Mouse (Mus musculus): ENCODE data around the gene Igfbp7. TPM values are rescaled to one million over a fixed set of nuclear protein-coding genes. Genes with fewer than 3 reads are reported as not detected.

The Igfbp7 gene
- polyA plus RNA-seq, 1 experiment from 2014 or later: 437 TPM

DNA sequence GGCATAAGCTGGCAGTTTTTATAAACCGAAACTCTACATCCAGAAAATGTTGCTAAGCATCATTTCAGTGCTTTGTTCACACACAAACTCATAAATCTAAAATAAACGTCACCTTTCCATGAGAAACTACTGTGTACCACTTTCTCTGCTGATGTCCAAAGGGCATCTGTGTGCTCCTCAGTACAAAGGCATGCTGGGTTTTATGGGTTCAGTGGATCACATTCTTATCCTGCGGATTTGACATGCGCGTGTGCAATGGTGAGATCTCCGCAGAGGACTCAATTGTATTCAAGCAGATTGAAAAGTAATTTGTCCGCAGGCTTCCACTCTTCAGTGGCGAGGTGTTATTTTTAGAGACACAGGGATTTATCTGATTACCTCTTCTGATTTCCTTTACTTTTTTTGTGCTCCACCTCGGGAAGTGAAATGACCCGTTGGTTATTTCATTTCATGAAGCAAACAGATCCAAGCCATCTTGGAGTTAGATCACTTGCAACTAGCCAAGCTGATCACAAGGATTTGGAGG lies 14.7 kb downstream of the Igfbp7 start:
- Histone ChIP-seq H3K27ac (replicated peaks) (no peak overlapping the region), H3K9me3 (ENCODE audit: control insufficient read depth, low read length) (no peaks in the 10 kb centered on the region), H3K36me3 (ENCODE audit: control insufficient read depth, insufficient read depth, low read length) (no peaks in the 10 kb centered on the region; the same call in 1 of the 2 replicates), H3K4me1 (replicated peaks; ENCODE audit: control insufficient read depth, insufficient read depth) (no peaks in the 10 kb centered on the region), H3K4me3 (ENCODE audit: low read depth, low read length) (no peak overlapping the region), H3K27me3 (ENCODE audit: control insufficient read depth, insufficient read depth, low read length) (no peaks in the 10 kb centered on the region), H3K4me2 (replicated peaks; ENCODE audit: low read depth) (no peak overlapping the region), H3K9ac (ENCODE audit: low read length) (no peak overlapping the region)
- DNase-seq (ENCODE audit: low spot score) (no peak), ATAC-seq (ENCODE audit: low FRiP score, low TSS enrichment) (no peak)
- WGBS: 87% methylated on average over 10 of the region's 10 CpGs
- TF ChIP-seq CTCF (IDR thresholded peaks at IDR 0.05; ENCODE audit: low read depth): no peak
- no peak for TF ChIP-seq EP300 (optimal IDR thresholded peaks at IDR 0.05)

DNA sequence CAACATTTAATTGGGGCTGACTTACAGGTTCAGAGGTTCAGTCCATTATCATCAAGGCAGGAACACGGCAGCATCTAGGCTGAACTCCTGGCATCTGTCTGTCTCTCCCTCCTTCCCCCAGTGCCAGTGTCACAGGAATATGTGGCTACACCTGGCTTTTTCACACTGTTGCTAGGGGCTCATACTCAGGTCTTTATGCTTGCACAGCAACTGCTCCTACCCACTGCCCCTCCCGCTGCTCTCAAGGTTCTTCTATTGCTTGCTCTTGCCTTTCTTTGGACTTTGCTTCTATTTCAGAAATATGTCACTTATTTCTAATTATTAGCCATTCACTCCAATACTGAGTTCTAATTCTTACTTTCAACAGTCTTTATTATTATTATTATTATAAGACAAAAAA lies 17.6 kb downstream of the Igfbp7 start:
- H3K4me3 ChIP-seq (ENCODE audit: low read depth, low read length): no peak overlapping the region
- ATAC-seq (ENCODE audit: low FRiP score, low TSS enrichment) (no peak), DNase-seq (ENCODE audit: low spot score) (no peak)
- WGBS: 88% methylated on average over 2 of the region's 2 CpGs
- H3K4me2 ChIP-seq (replicated peaks; ENCODE audit: low read depth): no peak overlapping the region
- H3K36me3 ChIP-seq (ENCODE audit: control insufficient read depth, insufficient read depth, low read length): no peaks in the 10 kb centered on the region; the same call in 1 of the 2 replicates
- no peaks in the 10 kb centered on the region for H3K27me3 ChIP-seq (ENCODE audit: control insufficient read depth, insufficient read depth, low read length)
- H3K27ac ChIP-seq (replicated peaks): no peak overlapping the region
- no peak for TF ChIP-seq EP300 (optimal IDR thresholded peaks at IDR 0.05)
- TF ChIP-seq CTCF (IDR thresholded peaks at IDR 0.05; ENCODE audit: low read depth): no peak
- no peaks in the 10 kb centered on the region for H3K9me3 ChIP-seq (ENCODE audit: control insufficient read depth, low read length)
- peaks cover 4% of the 10 kb centered on the region; the same call in 1 of the 2 replicates for H3K4me1 ChIP-seq (replicated peaks; ENCODE audit: control insufficient read depth, insufficient read depth)
- no peak overlapping the region for H3K9ac ChIP-seq (ENCODE audit: low read length)

DNA sequence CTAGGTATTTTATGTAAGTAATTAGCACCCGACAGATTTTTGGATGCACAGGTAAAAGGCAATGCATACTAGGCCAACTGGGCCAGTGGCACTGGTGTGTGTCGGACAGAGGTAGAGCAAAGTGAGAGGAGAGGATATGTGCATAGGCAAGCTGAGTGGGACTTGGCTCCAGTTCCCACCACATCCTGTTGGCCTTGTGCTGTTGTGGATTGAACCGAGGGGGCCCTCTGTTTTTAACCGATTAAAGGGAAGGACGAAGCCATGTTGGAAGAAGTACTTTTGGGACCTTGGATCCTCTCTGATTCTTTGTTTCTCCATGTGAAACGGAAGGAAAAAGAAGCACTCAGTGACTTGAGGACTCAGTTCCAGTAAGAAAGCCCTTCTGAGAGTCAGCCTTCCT lies 19.5 kb downstream of the Igfbp7 start:
- Histone ChIP-seq H3K27me3 (ENCODE audit: control insufficient read depth, insufficient read depth, low read length) (no peaks in the 10 kb centered on the region), H3K4me2 (replicated peaks; ENCODE audit: low read depth) (no peak overlapping the region), H3K4me1 (replicated peaks; ENCODE audit: control insufficient read depth, insufficient read depth) (peaks cover 4% of the 10 kb centered on the region; the same call in 1 of the 2 replicates), H3K4me3 (ENCODE audit: low read depth, low read length) (no peak overlapping the region), H3K9ac (ENCODE audit: low read length) (no peak overlapping the region), H3K36me3 (ENCODE audit: control insufficient read depth, insufficient read depth, low read length) (no peaks in the 10 kb centered on the region; the same call in 1 of the 2 replicates), H3K9me3 (ENCODE audit: control insufficient read depth, low read length) (no peaks in the 10 kb centered on the region), H3K27ac (replicated peaks) (no peak overlapping the region)
- DNase-seq (ENCODE audit: low spot score) (no peak), ATAC-seq (ENCODE audit: low FRiP score, low TSS enrichment) (no peak)
- 82% methylated on average over 6 of the region's 6 CpGs for WGBS
- TF ChIP-seq CTCF (IDR thresholded peaks at IDR 0.05; ENCODE audit: low read depth): no peak
- no peak for TF ChIP-seq EP300 (optimal IDR thresholded peaks at IDR 0.05)

DNA sequence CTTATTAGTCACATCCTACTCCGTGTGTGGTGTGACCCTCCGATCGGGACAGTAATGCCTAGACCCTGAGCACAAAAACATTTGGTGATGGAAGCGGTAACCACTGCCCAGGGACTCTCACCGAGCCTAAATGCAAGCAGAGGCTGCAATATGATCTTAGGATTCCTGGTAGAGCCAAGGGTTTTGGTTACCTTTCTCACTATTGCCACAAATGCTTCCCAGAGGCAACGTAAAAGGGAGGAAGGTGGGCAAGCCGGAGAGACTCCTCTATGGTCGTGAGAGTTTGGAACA lies 20.5 kb downstream of the Igfbp7 start:
- H3K4me2 ChIP-seq (replicated peaks; ENCODE audit: low read depth): no peak overlapping the region
- H3K4me1 ChIP-seq (replicated peaks; ENCODE audit: control insufficient read depth, insufficient read depth): peaks cover 4% of the 10 kb centered on the region; the same call in 1 of the 2 replicates
- TF ChIP-seq EP300 (optimal IDR thresholded peaks at IDR 0.05): no peak
- TF ChIP-seq CTCF (IDR thresholded peaks at IDR 0.05; ENCODE audit: low read depth): no peak
- peak; percentile 49; the same call in 1 of the 2 replicates for ATAC-seq (ENCODE audit: low FRiP score, low TSS enrichment)
- H3K9ac ChIP-seq (ENCODE audit: low read length): no peak overlapping the region
- H3K36me3 ChIP-seq (ENCODE audit: control insufficient read depth, insufficient read depth, low read length): no peaks in the 10 kb centered on the region; the same call in 1 of the 2 replicates
- 51% methylated on average over 8 of the region's 8 CpGs for WGBS
- DNase-seq (ENCODE audit: low spot score): no peak
- no peaks in the 10 kb centered on the region for H3K9me3 ChIP-seq (ENCODE audit: control insufficient read depth, low read length)
- no peaks in the 10 kb centered on the region for H3K27me3 ChIP-seq (ENCODE audit: control insufficient read depth, insufficient read depth, low read length)
- peak overlapping the region; percentile 41; the same call in 1 of the 2 replicates for H3K27ac ChIP-seq (replicated peaks)
- no peak overlapping the region for H3K4me3 ChIP-seq (ENCODE audit: low read depth, low read length)

DNA sequence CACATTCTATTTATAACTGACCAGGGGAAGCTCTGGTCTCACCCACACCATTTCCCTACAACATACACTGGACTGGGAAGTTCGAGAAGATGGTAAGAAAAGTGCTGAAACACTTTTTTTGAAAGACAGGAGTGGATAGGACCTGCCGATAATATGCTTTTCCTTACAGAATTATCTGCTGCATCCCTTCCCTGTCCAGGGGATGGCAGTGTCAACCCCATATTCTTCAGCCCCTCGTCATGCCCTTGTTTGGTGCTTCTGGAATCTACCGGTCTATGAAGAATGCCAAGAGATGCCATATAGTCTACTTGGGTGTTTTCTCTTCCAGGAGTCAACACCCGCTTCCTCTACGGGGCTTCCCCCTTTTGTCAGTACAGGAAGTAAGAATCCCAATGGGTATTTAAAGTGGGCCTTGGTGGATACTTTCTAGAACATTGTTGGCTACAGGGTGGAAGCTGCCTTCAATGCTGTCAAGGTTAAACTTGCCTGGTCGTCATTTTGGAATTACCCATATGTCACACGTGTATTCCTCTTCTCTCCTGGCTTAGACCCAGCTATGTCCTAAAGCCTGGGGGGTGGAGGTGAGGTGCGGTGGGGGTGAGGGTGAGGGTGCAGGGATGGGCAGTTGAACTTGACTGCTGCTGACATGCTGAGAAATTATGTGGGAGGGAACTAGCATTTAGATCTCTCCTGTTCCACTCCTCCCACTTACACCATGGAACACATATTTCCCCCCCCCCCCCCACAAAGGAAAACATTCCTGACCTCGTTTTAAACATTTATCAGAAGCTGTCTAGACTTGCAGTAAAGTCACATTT lies 21.0 kb downstream of the Igfbp7 start:
- DNase-seq (ENCODE audit: low spot score) (no peak), ATAC-seq (ENCODE audit: low FRiP score, low TSS enrichment) (peak; percentile 34; the same call in 1 of the 2 replicates)
- H3K4me1 ChIP-seq (replicated peaks; ENCODE audit: control insufficient read depth, insufficient read depth): peaks cover 4% of the 10 kb centered on the region; the same call in 1 of the 2 replicates
- H3K36me3 ChIP-seq (ENCODE audit: control insufficient read depth, insufficient read depth, low read length): no peaks in the 10 kb centered on the region; the same call in 1 of the 2 replicates
- TF ChIP-seq EP300 (optimal IDR thresholded peaks at IDR 0.05) (no peak), CTCF (IDR thresholded peaks at IDR 0.05; ENCODE audit: low read depth) (peak; percentile 51)
- 48% methylated on average over 10 of the region's 10 CpGs for WGBS
- no peaks in the 10 kb centered on the region for H3K27me3 ChIP-seq (ENCODE audit: control insufficient read depth, insufficient read depth, low read length)
- no peak overlapping the region for H3K4me2 ChIP-seq (replicated peaks; ENCODE audit: low read depth)
- no peaks in the 10 kb centered on the region for H3K9me3 ChIP-seq (ENCODE audit: control insufficient read depth, low read length)
- no peak overlapping the region for H3K4me3 ChIP-seq (ENCODE audit: low read depth, low read length)
- H3K27ac ChIP-seq (replicated peaks): peak overlapping the region; percentile 36; the same call in 1 of the 2 replicates
- H3K9ac ChIP-seq (ENCODE audit: low read length): no peak overlapping the region

All from stomach, postnatal 0 days (tissue).